Mouse (Mus musculus) heart, embryonic 15.5 days (tissue): ENCODE results near the gene Smarca4. TPM values are rescaled to one million over a fixed set of nuclear protein-coding genes. Genes with fewer than 3 reads are reported as not detected.

Experiments used
- ATAC-seq: fragments of 200-750 bp; cut with Nextera tagmentation; replicated peaks from 2 replicates; pipeline ENCODE4 v1.8.0; 2017; ENCODE audit warnings: low read depth, moderate TSS enrichment; ENCODE audit not compliant: insufficient number of reproducible peaks, insufficient read depth, low FRiP score
- H3K27ac ChIP-seq: fragments of 300-500 bp; sonication (generic); 2 replicates; pipeline ENCODE4 v1.5.1; 2015; ENCODE audit warnings: mild to moderate bottlenecking, inconsistent platforms
- H3K27me3 ChIP-seq: fragments of 300-500 bp; sonication (generic); 2 replicates; pipeline ENCODE4 v1.6.1; 2015; ENCODE audit warnings: inconsistent platforms
- H3K36me3 ChIP-seq: fragments of 300-500 bp; sonication (generic); 2 replicates; pipeline ENCODE4 v1.6.1; 2015; ENCODE audit warnings: mild to moderate bottlenecking, inconsistent platforms
- H3K4me1 ChIP-seq: fragments of 300-500 bp; sonication (generic); replicated peaks from 2 replicates; pipeline ENCODE4 v1.6.1; 2015; ENCODE audit warnings: inconsistent platforms
- H3K4me2 ChIP-seq: fragments of 300-500 bp; sonication (generic); 2 replicates; pipeline ENCODE4 v1.6.1; 2015; ENCODE audit warnings: inconsistent platforms, mild to moderate bottlenecking, moderate library complexity
- H3K4me3 ChIP-seq: fragments of 300-500 bp; sonication (generic); 2 replicates; pipeline ENCODE4 v1.5.1; 2015; ENCODE audit warnings: mild to moderate bottlenecking, inconsistent platforms
- H3K9ac ChIP-seq: fragments of 300-500 bp; sonication (generic); 2 replicates; pipeline ENCODE4 v1.6.1; 2015; ENCODE audit warnings: mild to moderate bottlenecking, inconsistent platforms
- H3K9me3 ChIP-seq: fragments of 300-500 bp; sonication (generic); replicated peaks from 2 replicates; pipeline ENCODE4 v1.6.1; 2016; ENCODE audit warnings: inconsistent platforms
- WGBS: fragments of 180-500 bp; shearing (Covaris S2); methylation state at CpG from one replicate; pipeline ENCODE4 v1.1.7; 2015; ENCODE audit warnings: mixed read lengths; 5-methylcytosine and 5-hydroxymethylcytosine counted together
- polyA plus RNA-seq: library from polyadenylated mRNA; unstranded; fragments of >200 nt; fragmentation: Nextera tagmentation; extraction: Ambion mirVana; gene quantifications from 2 replicates; pipeline ENCODE4 v1.2.1, GENCODE M21; 2015

The Smarca4 gene
- polyA plus RNA-seq, 1 experiment from 2014 or later, result 39.6 TPM

DNA sequence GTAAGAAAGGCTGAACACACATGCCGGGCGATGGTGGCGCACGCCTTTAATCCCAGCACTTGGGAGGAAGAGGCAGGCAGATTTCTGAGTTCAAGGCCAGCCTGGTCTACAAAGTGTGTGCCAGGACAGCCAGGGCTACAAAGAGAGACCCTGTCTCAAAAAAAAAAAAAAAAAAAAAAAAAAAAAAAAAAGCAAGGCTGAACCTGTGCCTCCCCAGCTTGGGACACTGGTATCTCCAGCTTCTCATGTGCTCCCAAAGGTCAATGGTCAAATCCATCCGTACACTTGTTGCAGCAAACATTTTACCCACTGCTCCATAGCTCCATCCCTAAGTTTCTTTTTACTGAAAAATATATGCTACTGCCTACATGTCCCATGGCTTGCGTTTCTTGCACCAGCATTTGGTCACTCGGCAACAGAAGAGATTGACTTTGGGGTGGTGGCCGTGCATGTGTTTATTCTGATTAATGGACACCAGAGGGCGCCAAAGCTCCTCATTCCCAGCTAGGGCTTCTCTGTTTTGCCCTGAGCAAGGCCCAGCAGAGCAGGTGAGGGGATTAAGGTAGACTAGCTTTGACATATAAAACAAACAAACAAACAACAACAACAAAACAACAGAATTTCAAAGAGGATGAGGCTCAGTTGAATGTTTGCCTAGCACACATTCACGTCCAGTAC lies 14.1 kb upstream of the Smarca4 start:
- H3K9me3 ChIP-seq, result no peaks in the 10 kb centered on the region
- H3K27me3 ChIP-seq, result no peaks in the 10 kb centered on the region; the same call in 1 of the 2 replicates
- no peak overlapping the region for H3K27ac ChIP-seq
- H3K9ac ChIP-seq, result no peak overlapping the region
- peaks cover 1% of the 10 kb centered on the region; the same call in 1 of the 2 replicates for H3K36me3 ChIP-seq
- WGBS, result 47% methylated on average over 10 of the region's 10 CpGs
- no peak overlapping the region for H3K4me2 ChIP-seq
- H3K4me1 ChIP-seq, result no peaks in the 10 kb centered on the region
- ATAC-seq, result no peak
- no peak overlapping the region for H3K4me3 ChIP-seq

GRCm38 (mm10) chr9:21604119-21604518 lies 11.8 kb upstream of the Smarca4 start:
- H3K4me2 ChIP-seq, result no peak overlapping the region
- no peak overlapping the region for H3K27ac ChIP-seq
- H3K4me3 ChIP-seq, result no peak overlapping the region
- 66% methylated on average over 5 of the region's 5 CpGs for WGBS
- H3K9ac ChIP-seq, result no peak overlapping the region
- ATAC-seq, result no peak
- H3K9me3 ChIP-seq, result no peaks in the 10 kb centered on the region
- no peaks in the 10 kb centered on the region; the same call in 1 of the 2 replicates for H3K27me3 ChIP-seq
- no peaks in the 10 kb centered on the region for H3K36me3 ChIP-seq
- H3K4me1 ChIP-seq, result no peaks in the 10 kb centered on the region

DNA sequence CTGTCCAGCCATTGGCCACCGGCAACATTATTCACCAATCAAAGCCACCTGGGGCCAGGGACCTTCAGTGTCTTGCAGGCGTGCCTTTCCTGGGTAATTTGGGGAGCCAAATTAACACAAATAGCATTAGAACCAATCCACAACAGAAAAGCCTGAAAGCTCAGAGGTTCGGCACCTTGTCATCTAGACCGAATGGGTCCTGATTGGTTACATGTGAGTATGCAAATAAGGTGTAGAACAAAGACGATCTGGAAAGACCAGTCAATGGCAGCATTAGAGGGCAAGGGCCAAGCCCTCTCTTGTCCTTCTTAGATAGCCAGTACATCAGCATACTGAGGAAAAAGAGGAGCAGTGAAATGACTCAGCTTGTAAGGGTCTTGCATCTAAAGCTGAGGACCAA lies 10.1 kb upstream of the Smarca4 start:
- H3K4me1 ChIP-seq, result no peaks in the 10 kb centered on the region
- H3K27me3 ChIP-seq, result no peaks in the 10 kb centered on the region; the same call in 1 of the 2 replicates
- ATAC-seq, result no peak
- no peaks in the 10 kb centered on the region for H3K36me3 ChIP-seq
- no peak overlapping the region for H3K9ac ChIP-seq
- H3K4me2 ChIP-seq, result no peak overlapping the region
- H3K27ac ChIP-seq, result no peak overlapping the region
- 72% methylated on average over 5 of the region's 5 CpGs for WGBS
- H3K4me3 ChIP-seq, result no peak overlapping the region
- H3K9me3 ChIP-seq, result no peaks in the 10 kb centered on the region

GRCm38 (mm10) chr9:21606648-21607047 lies 9.3 kb upstream of the Smarca4 start:
- no peaks in the 10 kb centered on the region for H3K9me3 ChIP-seq
- no peak overlapping the region for H3K4me3 ChIP-seq
- ATAC-seq, result no peak
- H3K4me1 ChIP-seq, result no peaks in the 10 kb centered on the region
- H3K4me2 ChIP-seq, result no peak overlapping the region
- no peak overlapping the region for H3K27ac ChIP-seq
- no peak overlapping the region for H3K9ac ChIP-seq
- no peaks in the 10 kb centered on the region; the same call in 1 of the 2 replicates for H3K27me3 ChIP-seq
- no peaks in the 10 kb centered on the region for H3K36me3 ChIP-seq
- 75% methylated on average over 1 of the region's 1 CpGs for WGBS

GRCm38 (mm10) chr9:21609861-21610260 lies 6.1 kb upstream of the Smarca4 start:
- H3K27ac ChIP-seq, result no peak overlapping the region
- 0 out of 2 replicates have a peak, but pooled peaks cover 3% of the 10 kb centered on the region for H3K4me1 ChIP-seq
- H3K4me2 ChIP-seq, result no peak overlapping the region
- H3K4me3 ChIP-seq, result no peak overlapping the region
- no peak overlapping the region for H3K9ac ChIP-seq
- H3K27me3 ChIP-seq, result no peaks in the 10 kb centered on the region; the same call in 1 of the 2 replicates
- no peaks in the 10 kb centered on the region for H3K36me3 ChIP-seq
- ATAC-seq, result no peak
- no peaks in the 10 kb centered on the region for H3K9me3 ChIP-seq
- WGBS, result 73% methylated on average over 1 of the region's 1 CpGs

DNA sequence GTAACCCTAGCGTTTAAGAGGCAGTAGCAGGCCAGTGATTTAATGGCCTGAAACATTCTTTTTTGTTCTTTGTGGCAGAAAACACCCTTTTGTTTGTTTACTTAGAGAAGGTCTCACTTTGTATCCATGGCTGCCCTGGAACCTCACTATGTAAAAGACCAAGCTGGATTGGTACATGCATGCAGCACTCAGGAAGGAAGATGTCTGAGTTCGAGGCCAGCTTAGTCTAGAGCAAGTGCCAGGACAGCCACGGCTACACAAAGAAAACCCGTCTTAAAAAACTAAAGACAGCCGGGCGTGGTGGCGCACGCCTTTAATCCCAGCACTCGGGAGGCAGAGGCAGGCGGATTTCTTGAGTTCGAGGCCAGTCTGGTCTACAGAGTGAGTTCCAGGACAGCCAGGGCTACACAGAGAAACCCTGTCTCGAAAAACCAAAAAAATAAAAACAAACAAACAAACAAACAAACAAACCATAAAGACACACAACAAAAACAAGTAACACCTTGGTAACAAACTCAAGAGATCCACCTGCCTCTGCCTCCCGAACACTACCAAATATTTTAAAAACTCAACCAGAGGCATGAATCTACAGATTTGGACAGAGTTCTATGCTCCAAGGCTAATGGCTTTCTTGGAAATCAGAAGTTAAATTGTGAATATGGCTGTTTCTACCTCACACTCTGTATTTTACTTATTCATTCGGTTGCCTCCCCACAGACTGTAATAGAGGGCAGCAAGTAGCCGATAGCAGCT lies 929 bp upstream of the Smarca4 start:
- Histone ChIP-seq H3K36me3 (no peaks in the 10 kb centered on the region), H3K27me3 (no peaks in the 10 kb centered on the region), H3K4me2 (peak overlapping the region; percentile 70), H3K4me1 (peaks cover 17% of the 10 kb centered on the region), H3K27ac (peak overlapping the region; percentile 93), H3K9ac (peak overlapping the region; percentile 65), H3K9me3 (no peaks in the 10 kb centered on the region), H3K4me3 (peak overlapping the region; percentile 88)
- ATAC-seq, result no peak
- WGBS, result 75% methylated on average over 15 of the region's 15 CpGs

DNA sequence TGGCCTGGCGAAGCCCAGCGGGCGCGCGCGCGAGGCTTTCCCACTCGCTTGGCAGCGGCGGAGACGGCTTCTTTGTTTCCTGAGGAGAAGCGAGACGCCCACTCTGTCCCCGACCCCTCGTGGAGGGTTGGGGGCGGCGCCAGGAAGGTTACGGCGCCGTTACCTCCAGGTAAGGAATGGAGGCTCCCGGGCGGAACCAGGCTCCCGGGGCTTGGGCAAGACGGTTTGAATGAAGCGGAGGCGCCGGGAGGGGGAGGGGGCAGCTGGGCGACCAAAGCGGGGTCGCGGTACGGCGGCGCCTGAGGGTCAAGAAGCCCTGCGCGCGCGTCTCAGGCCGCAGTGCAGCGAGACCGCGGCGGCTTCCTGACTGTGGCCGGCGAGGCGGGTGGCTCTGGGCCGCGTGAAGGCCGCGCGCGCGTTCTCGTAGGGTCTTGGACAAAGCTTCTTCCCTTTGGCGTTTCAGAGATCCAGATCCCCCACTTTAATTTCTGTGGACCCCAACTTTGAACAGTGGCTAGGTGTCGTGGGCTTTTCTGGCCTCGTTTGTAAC lies 338 bp downstream of the Smarca4 start:
- peak overlapping the region; percentile 98 for H3K27ac ChIP-seq
- no peaks in the 10 kb centered on the region for H3K36me3 ChIP-seq
- no peaks in the 10 kb centered on the region for H3K9me3 ChIP-seq
- peak overlapping the region; percentile 88 for H3K4me3 ChIP-seq
- WGBS, result 0% methylated on average over 46 of the region's 57 CpGs
- H3K9ac ChIP-seq, result peak overlapping the region; percentile 90
- H3K27me3 ChIP-seq, result no peaks in the 10 kb centered on the region
- peak; percentile 82 for ATAC-seq
- peaks cover 17% of the 10 kb centered on the region for H3K4me1 ChIP-seq
- peak overlapping the region; percentile 62 for H3K4me2 ChIP-seq

DNA sequence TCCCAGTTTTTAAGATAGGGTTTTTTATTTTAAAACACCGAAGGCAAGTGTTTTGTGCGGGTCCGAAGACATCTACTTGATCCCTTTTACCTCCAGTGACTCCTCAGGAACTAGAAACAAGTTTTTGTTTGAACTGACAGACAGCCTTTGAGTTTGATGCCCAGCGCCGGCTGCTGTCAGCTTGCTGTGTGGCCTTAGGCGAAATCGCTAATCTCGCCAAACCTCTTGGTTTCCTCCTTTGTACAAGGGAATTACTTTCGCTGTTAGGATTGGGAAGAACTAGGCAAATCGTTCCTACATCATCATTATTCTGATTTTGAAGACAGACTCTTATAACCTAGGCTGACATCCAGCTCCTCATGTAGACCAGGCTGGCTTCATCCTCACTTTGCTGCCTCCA lies 1.1 kb downstream of the Smarca4 start:
- Histone ChIP-seq H3K4me3 (peak overlapping the region; percentile 88), H3K27ac (peak overlapping the region; percentile 98), H3K4me1 (peaks cover 17% of the 10 kb centered on the region), H3K4me2 (peak overlapping the region; percentile 62), H3K36me3 (no peaks in the 10 kb centered on the region), H3K27me3 (no peaks in the 10 kb centered on the region), H3K9me3 (no peaks in the 10 kb centered on the region), H3K9ac (peak overlapping the region; percentile 90)
- no peak for ATAC-seq
- whole genome bisulfite sequencing, result 6% methylated on average over 10 of the region's 10 CpGs

DNA sequence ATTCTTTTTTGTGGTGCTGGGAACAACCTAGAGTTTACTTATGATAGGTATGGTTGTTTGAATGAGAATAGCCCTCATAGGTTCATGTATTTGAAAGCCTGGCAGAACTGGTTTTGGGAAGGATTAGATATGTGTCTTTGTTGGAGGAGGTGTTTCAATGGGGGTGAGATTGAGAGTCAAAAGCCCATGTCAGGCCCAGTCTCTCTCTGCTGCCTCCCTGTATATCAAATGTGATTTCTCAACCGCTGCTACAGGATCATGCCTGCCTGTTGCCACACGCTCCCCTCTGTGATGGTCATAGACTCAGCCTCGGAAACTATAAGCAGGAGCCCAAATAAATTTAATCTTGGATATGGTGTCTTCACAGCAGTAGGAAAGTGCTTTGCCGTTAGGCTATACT lies 4.3 kb downstream of the Smarca4 start:
- Histone ChIP-seq H3K4me1 (peaks cover 15% of the 10 kb centered on the region), H3K36me3 (no peaks in the 10 kb centered on the region), H3K27ac (no peak overlapping the region), H3K4me2 (no peak overlapping the region), H3K9me3 (no peaks in the 10 kb centered on the region), H3K4me3 (no peak overlapping the region), H3K9ac (no peak overlapping the region), H3K27me3 (no peaks in the 10 kb centered on the region)
- ATAC-seq, result no peak
- WGBS, result 88% methylated on average over 4 of the region's 4 CpGs

GRCm38 (mm10) chr9:21622676-21623075 lies 6.7 kb downstream of the Smarca4 start:
- WGBS, result 93% methylated on average over 1 of the region's 1 CpGs
- H3K36me3 ChIP-seq, result no peaks in the 10 kb centered on the region
- peaks cover 19% of the 10 kb centered on the region for H3K4me1 ChIP-seq
- no peak overlapping the region for H3K27ac ChIP-seq
- H3K4me3 ChIP-seq, result no peak overlapping the region
- H3K9me3 ChIP-seq, result no peaks in the 10 kb centered on the region
- H3K27me3 ChIP-seq, result no peaks in the 10 kb centered on the region
- no peak overlapping the region for H3K4me2 ChIP-seq
- H3K9ac ChIP-seq, result no peak overlapping the region
- ATAC-seq, result no peak
